Mouse (Mus musculus) spleen, postnatal 0 days (tissue): ENCODE measurements around the gene Cxcl9. TPM values are rescaled to one million over a fixed set of nuclear protein-coding genes. Genes with fewer than 3 reads are reported as not detected.

ENCODE experiments used
- polyA plus RNA-seq: library from polyadenylated mRNA; unstranded; fragments of >200 nt; fragmentation: Nextera tagmentation; extraction: Ambion mirVana; gene quantifications from 2 replicates; pipeline ENCODE4 v1.2.1, GENCODE M21; 2015

Gene Cxcl9
- polyA plus RNA-seq = 0.06 and 0.95 TPM in 2 replicates

DNA sequence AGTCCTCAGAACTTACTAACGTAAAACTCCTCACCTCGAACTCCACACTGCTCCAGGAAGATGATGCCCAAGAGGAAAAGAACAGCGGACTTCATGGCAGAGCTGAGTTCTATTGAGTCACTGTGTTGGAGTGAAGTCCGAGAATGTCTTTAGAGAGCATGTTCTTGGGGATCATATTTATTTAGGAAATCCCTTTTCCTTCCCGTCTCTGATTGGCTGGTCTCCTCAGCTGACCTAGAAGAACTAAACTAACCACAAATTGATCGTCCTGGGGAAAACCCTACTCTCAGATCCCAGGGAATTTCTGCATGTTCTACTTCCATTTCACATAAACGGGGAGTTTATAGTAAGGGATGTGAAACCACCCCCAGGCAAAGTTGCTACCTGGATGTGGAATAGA, at the start of gene Cxcl9:
Gene Cxcl9 (minus strand): TSS at position 151 of the 400 bp plus-strand sequence.

DNA sequence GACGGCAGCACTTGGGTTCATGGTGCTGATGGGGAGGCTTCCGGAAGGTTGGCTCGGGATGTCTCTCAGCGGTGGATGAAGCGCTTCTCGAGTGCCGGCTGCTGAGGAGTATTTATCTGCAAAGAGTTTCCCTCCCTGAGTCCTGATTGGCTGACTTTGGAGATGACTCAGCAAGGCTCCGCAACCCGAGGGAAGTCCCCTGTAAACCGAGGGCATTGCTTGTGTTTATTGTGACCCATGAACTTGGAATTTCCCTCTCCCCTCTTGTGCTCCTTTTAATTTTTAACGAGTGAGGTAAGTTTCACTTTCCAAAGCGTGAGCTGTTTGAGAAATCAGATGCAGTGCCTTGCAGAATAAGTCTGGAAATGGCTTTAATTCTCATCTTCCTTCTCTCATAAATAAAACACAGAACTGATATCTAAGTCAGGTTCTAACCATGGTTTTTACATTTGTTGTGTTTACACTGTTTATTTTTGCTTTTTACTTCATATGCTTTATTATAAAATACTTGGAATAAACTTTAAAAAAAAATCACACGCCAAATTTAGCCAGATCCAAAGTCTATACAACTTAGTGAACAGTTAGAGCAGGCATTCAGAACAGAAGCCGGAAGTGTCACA, 21.0 kb upstream of the Cxcl9 start, which contains the start of gene Cxcl10:
Gene Cxcl10 (minus strand): TSS at position 96 of the 620 bp plus-strand sequence.

DNA sequence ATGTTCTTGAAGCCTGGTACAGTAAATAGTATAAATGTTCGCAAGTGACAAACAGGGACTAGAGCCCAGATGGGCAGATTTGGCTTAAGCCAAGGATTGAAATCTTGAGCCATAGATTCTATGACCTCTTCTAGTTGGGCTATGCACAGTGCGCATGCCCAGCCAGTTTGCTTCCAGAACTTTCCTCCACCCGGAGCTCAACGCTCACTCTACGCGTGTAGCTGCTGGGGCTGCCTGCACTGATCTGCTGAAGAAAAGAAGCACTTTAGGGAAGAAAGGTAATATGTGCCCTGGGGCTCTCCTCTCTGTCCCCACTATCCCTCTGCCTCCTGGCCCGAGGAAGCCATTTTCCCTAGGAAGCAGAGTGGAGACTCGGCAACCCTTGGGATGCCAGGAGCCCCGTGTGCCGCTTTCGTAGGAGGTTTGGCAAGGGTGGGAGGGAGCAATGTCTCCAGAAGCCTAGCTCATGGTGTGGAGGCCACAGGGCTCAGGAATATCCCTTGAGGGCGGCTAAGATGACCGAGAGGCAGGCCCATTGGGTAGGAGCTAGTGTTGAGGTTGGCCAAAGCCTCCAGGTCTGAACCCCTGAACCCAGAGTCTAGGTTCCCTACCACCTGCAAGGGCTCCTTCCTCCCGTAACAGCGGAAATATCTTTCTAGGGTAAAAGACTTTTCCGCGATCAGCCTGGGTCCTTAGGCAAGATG, 3.9 kb upstream of the Cxcl9 start, which contains the start of gene Art3:
Gene Art3 (plus strand): TSS at position 193 of the 704 bp plus-strand sequence.

DNA sequence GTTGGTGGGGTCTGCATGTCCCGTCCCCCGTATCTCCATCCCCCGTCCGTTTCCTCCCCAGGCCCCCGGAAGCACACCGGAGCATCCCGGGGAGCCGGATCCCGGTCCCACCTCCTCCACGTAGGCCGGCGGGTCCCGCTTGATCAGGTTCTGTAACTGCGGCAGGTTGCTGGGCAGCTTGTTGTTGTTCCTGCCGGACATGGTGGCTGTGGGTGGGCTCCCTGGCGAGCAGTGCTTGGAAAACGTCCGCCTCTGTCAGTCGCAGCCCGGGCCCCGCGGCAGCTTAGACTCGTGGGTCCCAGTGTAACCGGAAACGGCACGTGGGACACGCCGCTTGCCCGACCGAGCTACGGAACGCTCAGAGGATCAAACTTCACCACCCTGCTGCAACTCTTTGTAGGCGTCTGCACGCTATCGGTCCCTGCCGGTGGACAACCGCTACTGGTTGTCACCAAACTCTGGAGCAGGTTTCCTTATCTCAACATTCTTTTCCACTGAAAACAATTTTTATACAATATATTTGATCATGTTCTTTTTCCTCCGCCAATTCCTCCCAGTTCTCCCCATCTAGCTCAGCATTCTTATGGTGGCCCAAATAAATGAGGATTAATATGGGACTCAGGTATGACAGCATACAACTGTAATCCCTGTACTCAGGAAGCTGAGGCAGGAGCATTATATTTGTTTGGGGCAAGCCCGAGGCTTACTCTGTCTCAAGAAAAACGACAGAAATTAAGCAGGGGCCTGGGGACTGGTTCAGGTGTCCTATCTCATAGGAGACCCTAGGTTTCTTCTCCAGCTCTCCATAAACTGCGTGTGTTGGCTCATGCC, 18.0 kb downstream of the Cxcl9 start, which contains the start of gene Sdad1:
Gene Sdad1 (minus strand): TSS at position 799 of the 831 bp plus-strand sequence.

DNA sequence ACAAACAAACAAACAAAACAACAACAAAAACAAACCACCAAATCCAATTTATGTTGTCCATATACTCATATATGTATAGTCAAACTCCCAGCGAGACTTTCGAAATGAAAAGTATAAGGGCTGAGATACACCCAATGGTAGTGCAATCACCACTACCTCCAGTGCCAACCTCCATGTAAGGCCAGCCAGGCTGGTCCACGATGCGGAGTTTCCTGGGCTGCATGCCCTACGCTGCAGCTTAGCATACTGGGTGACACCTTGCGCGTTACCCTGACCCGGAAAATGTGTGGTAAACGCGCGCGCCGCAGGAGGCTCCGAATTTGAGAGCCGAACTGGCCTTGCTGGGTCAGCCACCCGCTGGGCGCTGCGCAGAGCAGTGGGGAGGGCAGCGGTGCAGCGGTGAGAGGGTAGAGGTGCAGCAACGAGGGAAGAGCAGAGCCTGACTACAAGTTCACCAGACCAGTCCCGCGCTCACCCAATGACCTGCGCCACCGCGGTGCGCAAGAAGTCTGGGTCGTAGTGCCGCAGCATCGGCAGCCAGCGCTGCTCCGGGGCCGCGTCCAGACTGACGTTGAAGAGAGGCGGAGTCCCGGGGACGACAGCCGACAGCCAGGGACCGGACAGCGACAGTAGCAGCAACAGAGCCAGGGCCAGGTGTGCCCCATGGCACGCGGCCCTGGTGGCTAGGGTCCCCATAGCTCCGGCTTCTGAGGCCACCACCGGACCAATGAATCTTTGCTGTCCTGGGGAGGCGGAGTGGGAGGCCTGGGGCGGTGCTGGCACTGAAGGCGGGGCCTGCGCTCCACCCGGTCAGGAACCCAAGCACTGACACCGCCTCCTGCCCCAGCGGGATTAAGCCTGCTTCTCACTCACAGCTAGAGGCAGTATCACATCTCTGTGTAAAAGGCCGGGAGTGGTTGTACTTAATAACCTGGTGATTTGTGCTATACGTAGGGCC, 50.2 kb downstream of the Cxcl9 start, which contains the start of gene Naaa:
Gene Naaa (minus strand): TSS at position 734 of the 958 bp plus-strand sequence.

Other genes starting within 250 kb of the Cxcl9 start
- 66.1 and 70.5 TPM in 2 replicates for gene G3bp2, start 244.4 kb downstream of the Cxcl9 start, polyA plus RNA-seq
- 21.5 and 24.7 TPM in 2 replicates for gene Uso1, start 190.1 kb downstream of the Cxcl9 start, polyA plus RNA-seq
- not detected in 2 replicates for gene U90926, start 112.7 kb downstream of the Cxcl9 start, polyA plus RNA-seq
- gene Ppef2, start 71.8 kb downstream of the Cxcl9 start, polyA plus RNA-seq = 0.07 TPM in 1 of 2 replicates, not detected in the other
- 8.5 and 10.8 TPM in 2 replicates for gene Naaa, start 49.9 kb downstream of the Cxcl9 start, polyA plus RNA-seq
- 26.6 and 26.8 TPM in 2 replicates for gene Sdad1, start 17.6 kb downstream of the Cxcl9 start, polyA plus RNA-seq
- gene Art3, start 3.7 kb upstream of the Cxcl9 start, polyA plus RNA-seq = 3.3 and 5.7 TPM in 2 replicates
- gene Cxcl10, start 20.8 kb upstream of the Cxcl9 start, polyA plus RNA-seq = 1.2 and 3.5 TPM in 2 replicates
- 31.9 and 35.4 TPM in 2 replicates for gene Nup54, start 107.1 kb upstream of the Cxcl9 start, polyA plus RNA-seq
- 11.5 and 13.2 TPM in 2 replicates for gene Scarb2, start 178.8 kb upstream of the Cxcl9 start, polyA plus RNA-seq
- 0.10 TPM in 1 of 2 replicates, not detected in the other for gene Fam47e, start 227.0 kb upstream of the Cxcl9 start, polyA plus RNA-seq